Mouse (Mus musculus) R1 (cell line): ENCODE measurements around the gene Patl2.

Experiments
- DNase-seq: peaks from one replicate; pipeline ENCODE4 v3.0.0-alpha.2; 2018; ENCODE audit warnings: low read depth, low spot score

The Patl2 gene

GRCm38 (mm10) chr2:122145756-122146155 is 40.2 kb downstream of the Patl2 start:
- DNase-seq, result no peak

- no peak for DNase-seq
These were observed 42.9 kb downstream of the Patl2 start for GRCm38 (mm10) chr2:122143111-122143510.

GRCm38 (mm10) chr2:122141332-122141967 is 44.5 kb downstream of the Patl2 start:
- DNase-seq, result no peak

GRCm38 (mm10) chr2:122140815-122141214 is 45.2 kb downstream of the Patl2 start:
- DNase-seq, result no peak

- DNase-seq, result no peak
These were observed 48.0 kb downstream of the Patl2 start for GRCm38 (mm10) chr2:122137839-122138465.

- no peak for DNase-seq
These were observed 53.4 kb downstream of the Patl2 start for GRCm38 (mm10) chr2:122132618-122133017.

- DNase-seq, result no peak
These were observed 53.9 kb downstream of the Patl2 start for GRCm38 (mm10) chr2:122132078-122132477.

GRCm38 (mm10) chr2:122127635-122128034 is 58.4 kb downstream of the Patl2 start:
- DNase-seq, result peak; percentile 36

- DNase-seq, result no peak
These were observed 59.1 kb downstream of the Patl2 start for GRCm38 (mm10) chr2:122126765-122127347.

GRCm38 (mm10) chr2:122125680-122126572 is 60.1 kb downstream of the Patl2 start:
- DNase-seq, result peak; percentile 52

GRCm38 (mm10) chr2:122117961-122118958 is 67.7 kb downstream of the Patl2 start, which contains the start of gene Spg11:
Gene Spg11, minus strand, starts transcription at chr2:122118386.
- peak; percentile 99 for DNase-seq

- DNase-seq, result no peak
These were observed 69.1 kb downstream of the Patl2 start for GRCm38 (mm10) chr2:122116888-122117287.

GRCm38 (mm10) chr2:122109714-122110113 is 76.3 kb downstream of the Patl2 start:
- DNase-seq, result no peak

- DNase-seq, result peak; percentile 44
These were observed 77.9 kb downstream of the Patl2 start for GRCm38 (mm10) chr2:122108101-122108500.

GRCm38 (mm10) chr2:122102070-122102469 is 83.9 kb downstream of the Patl2 start:
- peak; percentile 31 for DNase-seq

- peak; percentile 39 for DNase-seq
These were observed 88.3 kb downstream of the Patl2 start for GRCm38 (mm10) chr2:122097686-122098085.

- no peak for DNase-seq
These were observed 92.1 kb downstream of the Patl2 start for GRCm38 (mm10) chr2:122093844-122094243.

GRCm38 (mm10) chr2:122086446-122086845 is 99.5 kb downstream of the Patl2 start:
- DNase-seq, result no peak

GRCm38 (mm10) chr2:122081728-122082456 is 104.1 kb downstream of the Patl2 start:
- peak; percentile 43 for DNase-seq
